Mouse (Mus musculus): ENCODE results near the gene Sstr3.

Gene Sstr3

GRCm38 (mm10) chr15:78530671-78531450 lies 13.6 kb downstream of the Sstr3 start, which contains the start of gene C1qtnf6:
C1qtnf6 (minus strand) TSS chr15:78531416.
- peak; percentile 76 for DNase-seq (ENCODE audit: low read depth, low spot score)

GRCm38 (mm10) chr15:78530141-78530540 lies 14.3 kb downstream of the Sstr3 start:
- DNase-seq (ENCODE audit: low read depth, low spot score) = no peak

DNA sequence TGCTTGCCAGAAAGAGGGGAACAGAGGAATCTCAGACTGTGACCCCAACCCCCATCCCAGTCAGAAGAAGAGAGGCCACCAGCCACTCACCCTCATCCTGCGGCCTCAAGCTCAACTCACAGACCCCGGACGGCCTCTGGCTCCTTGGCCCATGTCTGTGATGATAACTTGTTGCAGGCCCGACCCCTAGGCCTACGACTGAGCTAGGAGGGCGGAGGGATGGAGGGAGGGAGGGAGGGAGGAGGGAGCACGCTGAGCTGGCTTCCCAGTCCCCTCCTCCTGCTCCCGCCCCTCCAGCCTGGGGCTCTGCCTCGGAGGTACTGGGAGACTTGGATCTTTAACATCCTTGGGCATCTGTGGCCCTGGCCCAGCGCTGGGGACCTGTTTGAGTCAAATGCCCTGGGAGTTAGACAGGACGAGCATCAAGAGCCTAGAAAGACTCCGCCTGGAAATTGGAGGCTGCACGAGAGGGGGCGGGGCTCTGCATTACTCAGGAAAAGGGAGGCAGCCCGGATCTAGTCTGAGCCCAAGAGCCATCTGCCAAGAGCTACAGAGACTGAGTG lies 15.0 kb downstream of the Sstr3 start:
- peak; percentile 80 for DNase-seq (ENCODE audit: low read depth, low spot score)

- no peak for DNase-seq (ENCODE audit: low read depth, low spot score)
Observed at GRCm38 (mm10) chr15:78528726-78529411, 15.6 kb downstream of the Sstr3 start.

GRCm38 (mm10) chr15:78527973-78528372 lies 16.5 kb downstream of the Sstr3 start:
- DNase-seq (ENCODE audit: low read depth, low spot score) = peak; percentile 58

DNA sequence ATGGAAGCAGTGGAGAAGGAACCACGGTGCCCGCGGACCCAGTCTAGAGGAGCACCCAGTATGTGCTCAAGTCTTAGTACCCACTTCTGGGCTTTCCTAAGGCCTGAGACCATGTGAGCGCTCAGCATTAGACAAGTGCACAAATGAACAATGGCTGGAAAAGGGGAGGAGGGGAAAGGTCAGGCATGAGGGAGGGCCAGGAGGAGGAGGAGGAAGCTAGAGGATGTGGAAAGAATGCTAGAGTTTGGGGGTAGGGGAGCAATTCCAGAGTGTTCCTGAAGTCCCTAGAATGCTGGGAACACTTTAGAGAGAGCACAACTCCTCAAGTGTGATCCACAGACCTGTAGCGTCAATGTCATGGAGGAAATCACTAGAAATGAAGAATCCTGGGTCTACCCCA lies 20.3 kb downstream of the Sstr3 start:
- DNase-seq (ENCODE audit: low read depth, low spot score) = no peak

- DNase-seq (ENCODE audit: low read depth, low spot score) = no peak
Observed at GRCm38 (mm10) chr15:78521892-78522291, 22.6 kb downstream of the Sstr3 start.

DNA sequence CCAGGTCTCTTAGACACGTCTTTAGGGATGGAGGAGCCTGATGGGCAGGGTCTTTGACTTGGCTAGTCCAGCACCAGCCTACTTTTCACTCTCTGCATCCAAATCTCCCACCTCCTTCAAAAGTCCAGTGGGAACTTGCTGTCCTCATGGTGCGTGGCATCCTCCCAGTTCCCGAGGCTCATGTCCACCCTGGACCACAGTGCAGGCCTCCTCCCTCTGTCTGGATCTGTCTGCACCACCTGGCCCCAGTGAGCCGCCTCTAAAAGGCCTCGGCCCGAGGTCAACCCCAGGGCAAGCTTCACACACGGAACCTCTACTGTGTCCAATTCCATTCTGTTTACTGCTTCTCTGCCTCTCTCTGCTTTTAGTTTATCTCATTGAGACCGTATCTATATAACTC lies 23.2 kb downstream of the Sstr3 start:
- DNase-seq (ENCODE audit: low read depth, low spot score) = no peak

DNA sequence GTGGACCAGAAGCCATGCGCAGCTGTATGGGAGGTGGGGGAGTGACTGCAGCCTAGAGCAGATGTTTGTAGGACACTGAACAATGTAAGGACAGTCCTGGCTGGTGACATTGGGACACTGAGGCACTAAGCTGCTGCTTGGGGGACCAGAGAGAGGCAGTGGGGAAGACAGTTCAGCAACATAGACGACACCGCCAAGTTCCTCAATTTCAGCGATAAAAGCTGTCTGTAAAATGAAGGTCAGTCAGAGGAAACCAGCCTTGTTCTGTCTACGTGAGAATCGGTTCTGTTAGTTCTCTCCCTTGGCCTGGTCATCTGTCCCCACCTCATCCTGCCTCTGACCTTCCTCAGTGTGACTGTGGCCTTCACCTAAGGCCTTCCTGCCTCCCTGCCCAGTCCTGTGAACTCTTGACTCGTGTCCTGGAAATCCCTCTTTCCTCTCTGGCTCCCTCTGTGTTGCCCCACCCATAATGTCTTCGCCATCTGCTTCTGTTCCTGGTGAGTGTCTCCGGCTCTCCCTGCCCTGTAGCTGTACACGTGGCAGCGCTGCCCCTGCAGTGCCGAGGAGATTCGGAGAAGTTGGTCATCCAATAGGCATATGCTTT lies 24.3 kb downstream of the Sstr3 start:
- DNase-seq (ENCODE audit: low read depth, low spot score) = no peak

DNA sequence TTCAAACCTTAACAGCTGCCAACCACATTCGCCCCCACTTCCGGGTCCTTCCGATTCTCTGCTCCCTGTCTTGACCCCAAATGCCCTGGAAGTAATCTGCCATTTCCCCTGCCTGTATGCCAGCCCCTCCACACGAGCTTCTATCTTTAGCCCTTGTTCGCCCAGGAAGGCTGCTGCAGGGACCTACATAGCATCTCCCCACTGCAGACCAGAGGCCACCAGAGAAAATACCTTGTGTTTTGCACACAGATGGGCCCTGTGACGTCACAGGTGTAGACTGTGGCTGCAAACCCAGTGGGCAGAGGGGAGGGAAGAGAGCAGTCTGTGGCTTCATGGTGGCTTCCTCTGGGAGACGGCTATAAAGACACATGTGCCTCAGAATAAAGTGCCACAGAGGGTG lies 26.3 kb downstream of the Sstr3 start:
- DNase-seq (ENCODE audit: low read depth, low spot score) = no peak

DNA sequence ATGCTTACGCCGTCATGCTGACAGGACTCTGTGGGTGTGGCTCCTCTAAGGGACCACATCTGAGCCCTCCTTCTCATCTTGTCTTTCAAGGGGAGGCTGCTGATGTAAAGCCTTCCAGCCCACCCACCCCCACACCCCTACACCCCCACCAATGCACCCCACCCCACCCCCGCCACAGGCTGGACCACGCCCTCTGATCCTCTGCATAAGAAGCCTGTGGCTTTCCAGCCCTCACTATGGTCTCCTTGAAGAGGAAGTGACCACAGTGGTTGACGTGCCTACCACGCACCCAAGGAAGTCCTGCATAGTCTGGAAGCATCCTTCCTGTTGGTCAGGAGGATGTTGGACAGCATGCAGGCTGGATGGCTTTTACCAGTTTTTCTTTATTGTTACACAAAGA lies 28.7 kb downstream of the Sstr3 start:
- no peak for DNase-seq (ENCODE audit: low read depth, low spot score)

- peak; percentile 89 for DNase-seq (ENCODE audit: low read depth, low spot score)
Observed at GRCm38 (mm10) chr15:78514393-78515146, 29.9 kb downstream of the Sstr3 start.

DNA sequence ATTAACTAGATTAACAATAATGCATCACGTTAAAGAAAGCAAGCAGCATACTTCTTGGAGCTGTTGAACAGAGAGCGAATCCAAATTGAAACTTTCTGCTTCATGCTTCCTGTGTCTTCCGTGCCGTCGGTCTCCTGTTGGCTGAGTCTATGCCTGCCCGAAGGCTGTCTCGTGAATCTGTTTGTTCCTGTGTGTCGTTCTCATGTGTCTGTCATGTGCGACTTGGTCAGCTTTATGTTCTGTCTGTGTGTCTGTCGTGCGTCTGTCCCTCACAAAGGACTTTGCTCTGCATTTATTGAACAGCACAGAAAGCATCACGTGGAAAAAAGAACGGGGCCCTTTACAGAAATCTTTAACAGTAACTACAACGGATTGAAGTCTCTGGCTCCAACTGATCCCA lies 31.5 kb downstream of the Sstr3 start:
- no peak for DNase-seq (ENCODE audit: low read depth, low spot score)

DNA sequence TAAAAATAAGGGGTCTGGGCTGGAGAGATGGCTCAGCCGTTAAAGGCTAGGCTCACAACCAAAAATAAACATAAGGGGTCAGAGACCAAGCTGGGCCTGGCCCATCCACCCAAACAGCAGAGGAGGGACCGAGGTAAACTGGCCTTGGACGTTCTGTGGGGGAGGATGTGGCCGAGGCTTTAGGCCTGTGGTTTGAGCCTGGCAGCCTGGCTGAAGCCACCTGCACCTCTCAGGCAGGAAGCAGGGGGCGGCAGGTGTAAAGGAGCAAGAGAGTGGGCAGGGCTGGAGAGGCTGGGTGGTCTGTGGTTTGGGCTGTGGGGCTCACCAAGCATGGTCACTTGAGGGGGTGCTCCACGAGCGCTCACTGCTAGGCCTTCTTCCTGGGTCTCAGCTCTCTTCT lies 32.5 kb downstream of the Sstr3 start:
- DNase-seq (ENCODE audit: low read depth, low spot score) = no peak

DNA sequence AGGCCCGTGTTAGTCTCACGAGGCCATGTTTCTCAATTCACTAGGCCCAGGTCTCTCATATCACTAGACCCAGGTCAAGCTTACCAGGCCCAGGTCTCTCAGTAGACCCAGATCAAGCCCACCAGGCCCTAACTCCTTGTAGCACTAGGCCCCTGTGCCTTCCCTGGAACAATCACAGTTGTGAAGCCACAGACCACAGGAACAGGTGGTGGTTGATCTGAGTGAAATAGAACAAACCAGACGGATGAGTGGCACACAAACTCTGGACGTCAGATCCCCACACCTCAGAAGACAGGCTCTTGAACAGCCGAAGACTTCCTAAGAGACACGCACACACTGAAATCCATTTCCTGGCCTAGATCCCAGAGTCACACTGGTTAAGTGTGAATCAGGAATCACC lies 33.7 kb downstream of the Sstr3 start:
- no peak for DNase-seq (ENCODE audit: low read depth, low spot score)

DNA sequence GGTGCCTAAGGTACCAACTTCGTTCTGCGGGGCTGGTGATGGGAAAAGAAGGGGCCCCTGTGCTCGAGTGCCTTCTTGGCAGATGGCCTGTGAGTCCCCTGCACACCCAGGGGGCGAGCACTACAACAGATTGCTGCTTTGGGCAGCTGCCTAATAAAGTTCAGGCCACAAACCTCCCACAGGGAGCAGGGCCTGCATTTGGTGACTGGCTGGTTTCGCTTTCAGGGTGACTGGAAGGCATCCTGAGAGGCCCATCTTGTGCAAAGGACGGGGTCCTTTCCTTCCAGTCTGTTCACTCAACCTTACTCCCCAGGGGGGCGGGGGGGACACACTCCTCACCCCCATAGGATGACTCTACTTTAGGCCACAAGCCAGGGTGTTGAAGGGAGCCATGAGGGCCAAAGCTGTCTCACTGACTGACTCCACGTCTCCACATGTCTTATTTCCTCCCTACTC lies 34.3 kb downstream of the Sstr3 start:
- no peak for DNase-seq (ENCODE audit: low read depth, low spot score)

DNA sequence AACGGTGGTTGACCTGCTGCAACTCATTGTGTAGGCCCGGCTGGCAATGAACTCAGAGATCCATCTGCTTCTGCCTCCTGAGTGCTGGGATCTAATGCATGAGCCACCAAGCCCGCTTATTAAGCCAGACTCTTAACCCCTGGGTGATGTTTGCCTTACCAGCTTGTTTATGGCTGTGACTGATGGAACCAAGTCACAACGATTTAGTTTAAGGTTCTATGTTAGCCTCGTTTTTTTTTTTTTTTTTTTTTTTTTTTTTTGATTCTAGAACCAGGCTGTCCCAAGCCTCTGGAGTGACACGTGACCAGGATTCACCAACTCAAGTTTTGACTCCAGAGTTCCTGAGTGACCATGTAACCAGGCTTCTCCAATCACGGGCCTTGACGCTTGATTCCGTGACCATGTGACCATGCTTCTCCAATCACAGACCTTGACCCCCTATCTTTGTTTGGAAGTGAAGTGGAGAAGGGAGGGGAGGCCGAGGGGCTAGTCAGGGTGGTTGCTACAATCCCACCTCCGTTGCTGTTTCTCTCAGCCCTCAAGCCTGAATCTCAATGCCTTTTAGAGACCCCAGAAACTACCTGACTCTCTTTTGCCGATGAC lies 35.1 kb downstream of the Sstr3 start:
- no peak for DNase-seq (ENCODE audit: low read depth, low spot score)

DNA sequence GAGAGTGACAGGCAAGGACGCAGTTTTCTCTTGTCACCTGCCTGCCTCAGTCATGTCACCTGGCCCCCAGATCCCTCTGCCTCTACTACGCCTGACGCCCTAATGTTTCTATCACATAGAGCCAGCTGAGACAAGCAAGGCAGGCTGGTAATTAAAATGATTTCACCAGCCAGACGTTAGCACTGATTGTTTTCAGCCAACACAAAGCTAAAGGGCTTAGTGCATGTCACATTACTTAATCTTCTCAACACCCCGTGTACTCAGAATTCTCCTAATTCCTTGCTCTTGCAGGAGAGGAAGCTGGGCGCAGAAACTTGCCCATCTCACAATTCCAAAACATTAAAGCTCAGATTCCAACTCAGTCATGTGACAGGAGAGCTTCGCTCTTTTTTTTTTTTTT lies 36.0 kb downstream of the Sstr3 start:
- DNase-seq (ENCODE audit: low read depth, low spot score) = no peak

DNA sequence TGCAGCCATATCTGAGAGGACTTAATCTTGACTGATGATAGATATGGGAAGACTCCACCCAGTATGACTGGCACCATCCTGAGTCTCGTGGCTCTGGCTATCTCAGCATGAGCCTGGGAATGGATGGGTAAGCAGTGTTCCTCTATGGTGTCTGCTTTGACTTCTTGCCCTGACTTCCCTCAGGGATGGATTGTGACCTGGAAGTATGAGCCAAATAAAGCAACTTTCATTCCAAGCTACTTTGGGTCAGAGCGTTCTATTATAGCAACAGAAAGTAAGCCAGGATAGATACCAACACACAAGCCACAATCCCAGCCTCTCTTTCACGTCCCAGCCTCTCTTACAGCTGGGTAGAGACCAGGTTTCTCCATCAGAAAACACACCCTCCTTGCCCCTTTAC lies 38.9 kb downstream of the Sstr3 start:
- DNase-seq (ENCODE audit: low read depth, low spot score) = no peak

DNA sequence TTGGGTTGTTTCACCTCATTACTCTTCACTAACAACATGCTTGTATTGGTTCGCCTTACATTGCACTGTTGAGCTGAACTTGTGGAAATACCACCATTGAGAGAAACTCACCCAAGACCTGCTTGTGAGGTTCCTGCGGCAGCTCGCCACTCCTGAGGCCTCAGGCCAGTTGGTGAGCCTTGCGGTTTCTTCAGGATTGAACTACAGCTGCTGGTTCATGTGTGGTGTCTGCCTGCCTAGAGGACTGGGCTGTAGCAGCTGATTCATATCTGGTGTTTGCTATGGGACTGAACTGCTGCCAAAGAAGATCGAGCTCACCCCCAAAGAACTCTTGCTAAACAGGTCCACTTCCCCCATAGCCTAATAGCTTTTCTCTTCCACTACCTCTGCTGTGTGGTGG lies 39.7 kb downstream of the Sstr3 start:
- no peak for DNase-seq (ENCODE audit: low read depth, low spot score)

DNA sequence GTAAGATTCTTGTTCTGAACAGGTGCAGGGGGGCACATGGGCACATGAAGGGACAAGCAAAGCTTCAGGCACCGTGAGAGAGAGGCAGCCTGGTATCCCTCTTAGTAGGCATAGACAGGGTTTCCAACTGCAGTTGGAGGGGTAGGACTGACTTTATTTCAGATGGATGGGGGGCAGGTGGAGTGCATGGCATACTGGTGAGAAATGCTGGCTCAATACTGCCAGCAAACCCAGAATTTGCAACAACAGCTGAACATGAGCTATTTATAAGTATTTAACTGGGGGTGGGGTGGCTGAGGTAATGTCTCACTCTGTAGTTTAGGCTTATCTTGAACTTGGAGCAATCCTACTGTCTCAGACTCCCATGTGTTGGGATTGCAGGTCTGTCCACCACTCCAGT lies 40.5 kb downstream of the Sstr3 start:
- no peak for DNase-seq (ENCODE audit: low read depth, low spot score)
